In genomic region chr3:122102091-122102490, GRCm38 (mm10) we compare ENCODE assay signal across 26 mouse cellular contexts. TPM values are rescaled to one million over a fixed set of nuclear protein-coding genes. Genes with fewer than 3 reads are reported as not detected.
DNase-seq lines count a peak whose midpoint lies in the region; ATAC-seq and TF ChIP-seq lines count a peak whose summit lies in the region.
"Had no signal": no experiment of that assay in that cellular context is flagged by ENCODE, and none has a peak within 500 bp of the region (broad histone marks: within the 10 kb centered on the region; RNA-seq: fewer than 3 reads in every experiment).

No protein-coding gene starts in this region.

- no peaks in the 10 kb centered on the region for H3K9me3 ChIP-seq in kidney, postnatal 0 days (replicated peaks; ENCODE audit: low read length)
- H3K9me3 ChIP-seq: embryonic facial prominence, embryonic 15.5 days; forebrain, embryonic 10.5 days; heart, embryonic 15.5 days; hindbrain, embryonic 15.5 days had no signal

- no peaks in the 10 kb centered on the region for H3K27me3 ChIP-seq in kidney, postnatal 0 days (ENCODE audit: insufficient read depth, low read length)
- H3K27me3 ChIP-seq: CH12.LX; embryonic facial prominence, embryonic 15.5 days; heart, embryonic 15.5 days; hindbrain, embryonic 15.5 days; Patski had no signal

- no peaks in the 10 kb centered on the region for H3K36me3 ChIP-seq in kidney, postnatal 0 days (ENCODE audit: insufficient read depth, low read length)
- H3K36me3 ChIP-seq: embryonic facial prominence, embryonic 15.5 days; forebrain, embryonic 10.5 days; heart, embryonic 15.5 days; hindbrain, embryonic 15.5 days had no signal

- no peak for TF ChIP-seq CTCF in kidney, postnatal 0 days (IDR thresholded peaks at IDR 0.05; ENCODE audit: low read depth)

- WGBS in kidney, postnatal 0 days, result 53% methylated on average over 7 of the region's 7 CpGs

- peak; percentile 35 for DNase-seq in embryo, embryonic 10 days (ENCODE audit: low spot score)
- DNase-seq in embryo, embryonic 10.5 days (ENCODE audit: low spot score), result no peak
- DNase-seq in kidney, postnatal 0 days (ENCODE audit: low spot score), result peak; percentile 61
- no peak for DNase-seq in kidney, adult 8-10 months
- DNase-seq in ovary, postnatal 36 days (ENCODE audit: low spot score), result peak; percentile 56
- no peak for DNase-seq in ovary, postnatal 14 days (ENCODE audit: low spot score)
- peak; percentile 63 for DNase-seq in testis, postnatal 10 days (ENCODE audit: low spot score)
- no peak for DNase-seq in retina, embryonic 14.5 days (ENCODE audit: low spot score)
- DNase-seq: cerebellum, adult 18-20 months; cerebellum, adult 9-11 months; cerebellum, postnatal 36 days; embryo, embryonic 11 days; gastrocnemius, adult 2 months; gastrocnemius, postnatal 36 days; heart, adult 11 months; heart, postnatal 36 days had no signal

- no peaks in the 10 kb centered on the region; the same call in 1 of the 2 replicates for H3K4me1 ChIP-seq in kidney, postnatal 0 days (replicated peaks; ENCODE audit: insufficient read depth, low read length)

- no peak for ATAC-seq in kidney, postnatal 0 days (replicated peaks; ENCODE audit: low FRiP score, low read depth)
- ATAC-seq: activated CD4-positive, CD25-positive, alpha-beta regulatory T cell, adult 4 months; forebrain, embryonic 14.5 days; Patski had no signal

- H3K27ac ChIP-seq in kidney, postnatal 0 days, result no peak overlapping the region
- H3K27ac ChIP-seq: embryonic facial prominence, embryonic 15.5 days; forebrain, embryonic 10.5 days; gastrocnemius, adult 2 months; heart, embryonic 15.5 days; hindbrain, embryonic 15.5 days had no signal

- no peak overlapping the region for H3K4me2 ChIP-seq in kidney, postnatal 0 days (ENCODE audit: low read length)
- H3K4me2 ChIP-seq: embryonic facial prominence, embryonic 15.5 days; heart, embryonic 11.5 days; heart, embryonic 15.5 days; hindbrain, embryonic 15.5 days had no signal

- no peak overlapping the region for H3K4me3 ChIP-seq in kidney, postnatal 0 days (replicated peaks; ENCODE audit: low read depth, low read length)
- H3K4me3 ChIP-seq: embryonic facial prominence, embryonic 15.5 days; erythroblast, embryonic 14.5 days; forebrain, embryonic 10.5 days; gastrocnemius, adult 2 months; heart, embryonic 15.5 days; hindbrain, embryonic 15.5 days had no signal

- no peak overlapping the region for H3K9ac ChIP-seq in kidney, postnatal 0 days (ENCODE audit: low read depth, low read length)
- H3K9ac ChIP-seq: embryonic facial prominence, embryonic 15.5 days; heart, embryonic 15.5 days; hindbrain, embryonic 15.5 days had no signal

RNA-seq across cellular contexts. Expression of gene Abca4, which starts 57.8 kb away (rescaled TPM):
- polyA plus RNA-seq in kidney, postnatal 0 days (2015; fragmentation: Nextera tagmentation; extraction: Ambion mirVana), result 1.0 and 1.2 TPM in 2 replicates
- polyA plus RNA-seq: activated CD4-positive, CD25-positive, alpha-beta regulatory T cell, adult 4 months had no signal

Comparison
In these comparisons a context has a peak if more than half of its experiments do, and no peak if none do; other contexts are left out.
1. DNase-seq: peak in embryo, embryonic 10 days (single experiment), kidney, postnatal 0 days (single experiment), ovary, postnatal 36 days (single experiment) and testis, postnatal 10 days (single experiment); none in embryo, embryonic 10.5 days (single experiment), kidney, adult 8-10 months (0 of 2), ovary, postnatal 14 days (single experiment) and retina, embryonic 14.5 days (single experiment).